Mouse (Mus musculus): ENCODE data around the gene Serpina7. TPM values are rescaled to one million over a fixed set of nuclear protein-coding genes. Genes with fewer than 3 reads are reported as not detected.

The Serpina7 gene
- polyA plus RNA-seq (2015; fragmentation: Nextera tagmentation; extraction: Ambion mirVana) = not detected in 2 replicates

- Histone ChIP-seq H3K27ac (no peak within 1 kb of the TSS), H3K4me2 (no peak within 1 kb of the TSS), H3K9me3 (replicated peaks) (no peaks in the 10 kb centered on the region), H3K36me3 (ENCODE audit: poor library complexity, severe bottlenecking) (no peaks in the 10 kb centered on the region), H3K4me1 (no peaks in the 10 kb centered on the region), H3K27me3 (no peaks in the 10 kb centered on the region), H3K4me3 (no peak within 1 kb of the TSS), H3K9ac (no peak within 1 kb of the TSS)
- no peak for ATAC-seq
Measured at GRCm38 (mm10) chrX:139085077-139085476, at the start of gene Serpina7. Gene Serpina7 (minus strand): TSS chrX:139085236.

- Histone ChIP-seq H3K4me2 (no peak overlapping the region), H3K9ac (no peak overlapping the region), H3K4me1 (no peaks in the 10 kb centered on the region), H3K4me3 (no peak overlapping the region), H3K9me3 (replicated peaks) (no peaks in the 10 kb centered on the region), H3K36me3 (ENCODE audit: poor library complexity, severe bottlenecking) (no peaks in the 10 kb centered on the region), H3K27ac (no peak overlapping the region), H3K27me3 (no peaks in the 10 kb centered on the region)
- 45% methylated on average over 4 of the region's 4 CpGs for WGBS
- ATAC-seq = no peak
Measured at GRCm38 (mm10) chrX:139134031-139134430, 49.0 kb upstream of the Serpina7 start.

- Histone ChIP-seq H3K9me3 (replicated peaks) (no peaks in the 10 kb centered on the region), H3K4me2 (no peak overlapping the region), H3K27me3 (no peaks in the 10 kb centered on the region), H3K36me3 (ENCODE audit: poor library complexity, severe bottlenecking) (no peaks in the 10 kb centered on the region), H3K27ac (no peak overlapping the region), H3K9ac (no peak overlapping the region), H3K4me1 (no peaks in the 10 kb centered on the region), H3K4me3 (no peak overlapping the region)
- WGBS = 63% methylated on average over 1 of the region's 1 CpGs
- no peak for ATAC-seq
Measured at GRCm38 (mm10) chrX:139097197-139097596, 12.2 kb upstream of the Serpina7 start.

- no peaks in the 10 kb centered on the region for H3K4me1 ChIP-seq
- WGBS = 94% methylated on average over 1 of the region's 1 CpGs
- no peaks in the 10 kb centered on the region for H3K36me3 ChIP-seq (ENCODE audit: poor library complexity, severe bottlenecking)
- H3K9ac ChIP-seq = no peak within 1 kb of the TSS
- no peaks in the 10 kb centered on the region for H3K9me3 ChIP-seq (replicated peaks)
- ATAC-seq = no peak
- no peak within 1 kb of the TSS for H3K4me2 ChIP-seq
- H3K27me3 ChIP-seq = no peaks in the 10 kb centered on the region
- H3K27ac ChIP-seq = no peak within 1 kb of the TSS
- no peak within 1 kb of the TSS for H3K4me3 ChIP-seq
Measured at GRCm38 (mm10) chrX:139085943-139086342, 907 bp upstream of the Serpina7 start, which contains the start of gene 4930513O06Rik. Gene 4930513O06Rik (plus strand): TSS chrX:139086243.

GRCm38 (mm10) chrX:139078493-139078892, 6.5 kb downstream of the Serpina7 start:
- ATAC-seq = no peak
- Histone ChIP-seq H3K4me3 (no peak overlapping the region), H3K36me3 (ENCODE audit: poor library complexity, severe bottlenecking) (no peaks in the 10 kb centered on the region)

GRCm38 (mm10) chrX:139064078-139064477, 21.0 kb downstream of the Serpina7 start:
- WGBS = 88% methylated on average over 5 of the region's 5 CpGs
- Histone ChIP-seq H3K27me3 (no peaks in the 10 kb centered on the region), H3K36me3 (ENCODE audit: poor library complexity, severe bottlenecking) (no peaks in the 10 kb centered on the region), H3K4me3 (no peak overlapping the region), H3K9me3 (replicated peaks) (no peaks in the 10 kb centered on the region), H3K27ac (no peak overlapping the region), H3K4me2 (no peak overlapping the region), H3K9ac (no peak overlapping the region), H3K4me1 (no peaks in the 10 kb centered on the region)
- no peak for ATAC-seq

More at GRCm38 (mm10) chrX:139078493-139078892, 6.5 kb downstream of the Serpina7 start:
- H3K9me3 ChIP-seq (replicated peaks) = no peaks in the 10 kb centered on the region
- no peak overlapping the region for H3K4me2 ChIP-seq
- no peaks in the 10 kb centered on the region for H3K27me3 ChIP-seq
- 84% methylated on average over 2 of the region's 2 CpGs for WGBS
- no peaks in the 10 kb centered on the region for H3K4me1 ChIP-seq
- H3K9ac ChIP-seq = no peak overlapping the region
- H3K27ac ChIP-seq = no peak overlapping the region

- Histone ChIP-seq H3K27me3 (no peaks in the 10 kb centered on the region), H3K9me3 (replicated peaks) (no peaks in the 10 kb centered on the region), H3K9ac (no peak overlapping the region), H3K4me1 (no peaks in the 10 kb centered on the region), H3K4me2 (no peak overlapping the region), H3K36me3 (ENCODE audit: poor library complexity, severe bottlenecking) (no peaks in the 10 kb centered on the region), H3K27ac (no peak overlapping the region), H3K4me3 (no peak overlapping the region)
- WGBS = 89% methylated on average over 1 of the region's 1 CpGs
- ATAC-seq = no peak
Measured at GRCm38 (mm10) chrX:139053149-139053548, 31.9 kb downstream of the Serpina7 start.

GRCm38 (mm10) chrX:139051976-139052375, 33.1 kb downstream of the Serpina7 start:
- H3K27me3 ChIP-seq = no peaks in the 10 kb centered on the region
- no peak overlapping the region for H3K4me3 ChIP-seq
- no peaks in the 10 kb centered on the region for H3K4me1 ChIP-seq
- no peak overlapping the region for H3K9ac ChIP-seq
- H3K36me3 ChIP-seq (ENCODE audit: poor library complexity, severe bottlenecking) = no peaks in the 10 kb centered on the region
- ATAC-seq = no peak
- WGBS = 96% methylated on average over 1 of the region's 1 CpGs
- no peaks in the 10 kb centered on the region for H3K9me3 ChIP-seq (replicated peaks)
- H3K4me2 ChIP-seq = no peak overlapping the region
- no peak overlapping the region for H3K27ac ChIP-seq

GRCm38 (mm10) chrX:139041148-139041547, 43.9 kb downstream of the Serpina7 start:
- Histone ChIP-seq H3K9ac (no peak overlapping the region), H3K9me3 (replicated peaks) (no peaks in the 10 kb centered on the region), H3K36me3 (ENCODE audit: poor library complexity, severe bottlenecking) (no peaks in the 10 kb centered on the region), H3K27me3 (no peaks in the 10 kb centered on the region), H3K27ac (no peak overlapping the region), H3K4me3 (no peak overlapping the region), H3K4me2 (no peak overlapping the region), H3K4me1 (no peaks in the 10 kb centered on the region)
- no peak for ATAC-seq
- WGBS = 79% methylated on average over 1 of the region's 1 CpGs

- H3K9ac ChIP-seq = no peak overlapping the region
- no peak for ATAC-seq
- H3K36me3 ChIP-seq (ENCODE audit: poor library complexity, severe bottlenecking) = no peaks in the 10 kb centered on the region
- no peaks in the 10 kb centered on the region for H3K9me3 ChIP-seq (replicated peaks)
- 63% methylated on average over 2 of the region's 2 CpGs for WGBS
- no peak overlapping the region for H3K4me2 ChIP-seq
- no peak overlapping the region for H3K27ac ChIP-seq
- H3K4me3 ChIP-seq = no peak overlapping the region
- no peaks in the 10 kb centered on the region for H3K4me1 ChIP-seq
- H3K27me3 ChIP-seq = no peaks in the 10 kb centered on the region
Measured at GRCm38 (mm10) chrX:139039314-139039713, 45.7 kb downstream of the Serpina7 start.

- WGBS = 88% methylated on average over 1 of the region's 1 CpGs
- H3K9me3 ChIP-seq (replicated peaks) = no peaks in the 10 kb centered on the region
- H3K36me3 ChIP-seq (ENCODE audit: poor library complexity, severe bottlenecking) = no peaks in the 10 kb centered on the region
- H3K4me1 ChIP-seq = no peaks in the 10 kb centered on the region
- no peak overlapping the region for H3K27ac ChIP-seq
- no peak overlapping the region for H3K4me2 ChIP-seq
- no peaks in the 10 kb centered on the region for H3K27me3 ChIP-seq
- no peak for ATAC-seq
- H3K4me3 ChIP-seq = no peak overlapping the region
- no peak overlapping the region for H3K9ac ChIP-seq
Measured at GRCm38 (mm10) chrX:139037666-139038065, 47.4 kb downstream of the Serpina7 start.
